Mouse (Mus musculus) brain, embryonic 14.5 days (tissue): ENCODE data around the gene Myo15b.

ENCODE experiments used
- CTCF ChIP-seq: fragments of 200-500 bp; IDR thresholded peaks from 2 replicates; pipeline ENCODE4 v1.5.1; 2012; ENCODE audit warnings: inconsistent platforms, mild to moderate bottlenecking, moderate library complexity, borderline replicate concordance; ENCODE audit not compliant: insufficient read depth, insufficient read length; ENCODE audit errors: extremely low read depth
- POLR2A ChIP-seq: fragments of 200-500 bp; IDR thresholded peaks from 2 replicates; pipeline ENCODE4 v1.6.1; 2012; ENCODE audit warnings: mild to moderate bottlenecking, inconsistent platforms, borderline replicate concordance; ENCODE audit not compliant: poor library complexity, insufficient read depth, insufficient read length, severe bottlenecking; ENCODE audit errors: extremely low read depth

GRCm38 (mm10) chr11:115929031-115929430 is 70.8 kb downstream of the Myo15b start:
- TF ChIP-seq CTCF (no peak), POLR2A (no peak)
